Mouse (Mus musculus): ENCODE data around the gene Ank3. TPM values are rescaled to one million over a fixed set of nuclear protein-coding genes. Genes with fewer than 3 reads are reported as not detected.

The Ank3 gene
- polyA plus RNA-seq, 1 experiment from 2014 or later = 30.3 TPM

GRCm38 (mm10) chr10:69792400-69792799 is 393.8 kb downstream of the Ank3 start:
- Histone ChIP-seq H3K9ac (no peak overlapping the region), H3K4me2 (peak overlapping the region; percentile 26; the same call in 1 of the 2 replicates), H3K4me1 (peaks cover 33% of the 10 kb centered on the region), H3K4me3 (no peak overlapping the region), H3K27ac (no peak overlapping the region), H3K9me3 (no peaks in the 10 kb centered on the region), H3K27me3 (no peaks in the 10 kb centered on the region), H3K36me3 (no peaks in the 10 kb centered on the region)
- 52% methylated on average over 9 of the region's 9 CpGs for WGBS
- ATAC-seq (ENCODE audit: insufficient number of reproducible peaks, insufficient read depth, low FRiP score, low TSS enrichment, low read depth) = no peak

- no peak overlapping the region for H3K27ac ChIP-seq
- H3K27me3 ChIP-seq = no peaks in the 10 kb centered on the region
- WGBS = 39% methylated on average over 9 of the region's 9 CpGs
- H3K9ac ChIP-seq = no peak overlapping the region
- no peaks in the 10 kb centered on the region for H3K36me3 ChIP-seq
- H3K9me3 ChIP-seq = no peaks in the 10 kb centered on the region
- no peak overlapping the region for H3K4me2 ChIP-seq
- H3K4me1 ChIP-seq = peaks cover 28% of the 10 kb centered on the region
- H3K4me3 ChIP-seq = no peak overlapping the region
- no peak for ATAC-seq (ENCODE audit: insufficient number of reproducible peaks, insufficient read depth, low FRiP score, low TSS enrichment, low read depth)
Measured at GRCm38 (mm10) chr10:69793079-69793478, 394.5 kb downstream of the Ank3 start.

- H3K9ac ChIP-seq = no peak overlapping the region
- WGBS = 68% methylated on average over 3 of the region's 3 CpGs
- no peak for ATAC-seq (ENCODE audit: insufficient number of reproducible peaks, insufficient read depth, low FRiP score, low TSS enrichment, low read depth)
Measured at GRCm38 (mm10) chr10:69795656-69796055, 397.1 kb downstream of the Ank3 start.

GRCm38 (mm10) chr10:69796421-69796886 is 397.9 kb downstream of the Ank3 start:
- Histone ChIP-seq H3K4me2 (no peak overlapping the region), H3K36me3 (no peaks in the 10 kb centered on the region), H3K9me3 (no peaks in the 10 kb centered on the region), H3K27me3 (no peaks in the 10 kb centered on the region), H3K4me3 (no peak overlapping the region), H3K4me1 (peaks cover 21% of the 10 kb centered on the region), H3K27ac (no peak overlapping the region), H3K9ac (no peak overlapping the region)
- ATAC-seq (ENCODE audit: insufficient number of reproducible peaks, insufficient read depth, low FRiP score, low TSS enrichment, low read depth) = no peak
- WGBS = 46% methylated on average over 8 of the region's 8 CpGs

More at GRCm38 (mm10) chr10:69795656-69796055, 397.1 kb downstream of the Ank3 start:
- H3K4me1 ChIP-seq = peaks cover 26% of the 10 kb centered on the region
- H3K27me3 ChIP-seq = no peaks in the 10 kb centered on the region
- H3K36me3 ChIP-seq = no peaks in the 10 kb centered on the region
- H3K4me3 ChIP-seq = no peak overlapping the region
- no peaks in the 10 kb centered on the region for H3K9me3 ChIP-seq
- H3K4me2 ChIP-seq = no peak overlapping the region
- no peak overlapping the region for H3K27ac ChIP-seq

GRCm38 (mm10) chr10:69803135-69803756 is 404.7 kb downstream of the Ank3 start:
- no peak for ATAC-seq (ENCODE audit: insufficient number of reproducible peaks, insufficient read depth, low FRiP score, low TSS enrichment, low read depth)
- WGBS = 84% methylated on average over 14 of the region's 14 CpGs
- Histone ChIP-seq H3K4me1 (no peaks in the 10 kb centered on the region), H3K4me3 (no peak overlapping the region), H3K4me2 (no peak overlapping the region), H3K27ac (no peak overlapping the region), H3K27me3 (no peaks in the 10 kb centered on the region), H3K9me3 (no peaks in the 10 kb centered on the region), H3K36me3 (no peaks in the 10 kb centered on the region), H3K9ac (no peak overlapping the region)

- Histone ChIP-seq H3K27me3 (no peaks in the 10 kb centered on the region), H3K4me2 (no peak overlapping the region), H3K9ac (no peak overlapping the region), H3K36me3 (peaks cover 6% of the 10 kb centered on the region), H3K4me3 (no peak overlapping the region), H3K9me3 (no peaks in the 10 kb centered on the region), H3K27ac (no peak overlapping the region), H3K4me1 (no peaks in the 10 kb centered on the region)
- WGBS = 75% methylated on average over 6 of the region's 6 CpGs
- no peak for ATAC-seq (ENCODE audit: insufficient number of reproducible peaks, insufficient read depth, low FRiP score, low TSS enrichment, low read depth)
Measured at GRCm38 (mm10) chr10:69804613-69805012, 406.0 kb downstream of the Ank3 start.

GRCm38 (mm10) chr10:69810785-69811184 is 412.2 kb downstream of the Ank3 start:
- Histone ChIP-seq H3K9me3 (no peaks in the 10 kb centered on the region), H3K4me1 (no peaks in the 10 kb centered on the region), H3K27ac (no peak overlapping the region), H3K27me3 (no peaks in the 10 kb centered on the region), H3K9ac (no peak overlapping the region), H3K4me3 (no peak overlapping the region), H3K4me2 (no peak overlapping the region), H3K36me3 (peaks cover 6% of the 10 kb centered on the region)
- 68% methylated on average over 8 of the region's 8 CpGs for WGBS
- ATAC-seq (ENCODE audit: insufficient number of reproducible peaks, insufficient read depth, low FRiP score, low TSS enrichment, low read depth) = no peak

GRCm38 (mm10) chr10:69813823-69814522 is 415.4 kb downstream of the Ank3 start:
- 78% methylated on average over 6 of the region's 6 CpGs for WGBS
- no peak overlapping the region for H3K9ac ChIP-seq

GRCm38 (mm10) chr10:69821245-69821644 is 422.7 kb downstream of the Ank3 start:
- no peak overlapping the region for H3K9ac ChIP-seq
- H3K9me3 ChIP-seq = no peaks in the 10 kb centered on the region
- H3K4me3 ChIP-seq = no peak overlapping the region
- H3K4me2 ChIP-seq = no peak overlapping the region
- 93% methylated on average over 7 of the region's 7 CpGs for WGBS
- H3K27me3 ChIP-seq = no peaks in the 10 kb centered on the region
- no peaks in the 10 kb centered on the region for H3K4me1 ChIP-seq
- peaks cover 7% of the 10 kb centered on the region; the same call in 1 of the 2 replicates for H3K36me3 ChIP-seq
- H3K27ac ChIP-seq = no peak overlapping the region
- no peak for ATAC-seq (ENCODE audit: insufficient number of reproducible peaks, insufficient read depth, low FRiP score, low TSS enrichment, low read depth)

More at GRCm38 (mm10) chr10:69813823-69814522, 415.4 kb downstream of the Ank3 start:
- ATAC-seq (ENCODE audit: insufficient number of reproducible peaks, insufficient read depth, low FRiP score, low TSS enrichment, low read depth) = no peak
- Histone ChIP-seq H3K9me3 (no peaks in the 10 kb centered on the region), H3K27ac (no peak overlapping the region), H3K4me2 (no peak overlapping the region), H3K4me3 (no peak overlapping the region), H3K27me3 (no peaks in the 10 kb centered on the region), H3K36me3 (peaks cover 6% of the 10 kb centered on the region), H3K4me1 (no peaks in the 10 kb centered on the region)

- WGBS = 70% methylated on average over 2 of the region's 2 CpGs
Measured at GRCm38 (mm10) chr10:69828770-69829169, 430.2 kb downstream of the Ank3 start.

GRCm38 (mm10) chr10:69829236-69829635 is 430.7 kb downstream of the Ank3 start:
- no peaks in the 10 kb centered on the region for H3K9me3 ChIP-seq
- no peaks in the 10 kb centered on the region; the same call in none of the 2 replicates for H3K4me1 ChIP-seq
- H3K27me3 ChIP-seq = no peaks in the 10 kb centered on the region
- no peak overlapping the region for H3K4me2 ChIP-seq
- no peak overlapping the region for H3K4me3 ChIP-seq
- no peak overlapping the region for H3K27ac ChIP-seq
- no peak for ATAC-seq (ENCODE audit: insufficient number of reproducible peaks, insufficient read depth, low FRiP score, low TSS enrichment, low read depth)
- no peak overlapping the region for H3K9ac ChIP-seq
- no peaks in the 10 kb centered on the region for H3K36me3 ChIP-seq
- 79% methylated on average over 3 of the region's 3 CpGs for WGBS

More at GRCm38 (mm10) chr10:69828770-69829169, 430.2 kb downstream of the Ank3 start:
- H3K27ac ChIP-seq = no peak overlapping the region
- no peak for ATAC-seq (ENCODE audit: insufficient number of reproducible peaks, insufficient read depth, low FRiP score, low TSS enrichment, low read depth)
- no peaks in the 10 kb centered on the region for H3K27me3 ChIP-seq
- no peak overlapping the region for H3K4me2 ChIP-seq
- H3K9me3 ChIP-seq = no peaks in the 10 kb centered on the region
- H3K36me3 ChIP-seq = no peaks in the 10 kb centered on the region
- no peaks in the 10 kb centered on the region; the same call in none of the 2 replicates for H3K4me1 ChIP-seq
- no peak overlapping the region for H3K9ac ChIP-seq
- H3K4me3 ChIP-seq = no peak overlapping the region

- H3K4me1 ChIP-seq = no peaks in the 10 kb centered on the region; the same call in none of the 2 replicates
- ATAC-seq (ENCODE audit: insufficient number of reproducible peaks, insufficient read depth, low FRiP score, low TSS enrichment, low read depth) = no peak
- no peak overlapping the region for H3K27ac ChIP-seq
- no peak overlapping the region for H3K9ac ChIP-seq
- WGBS = 88% methylated on average over 7 of the region's 7 CpGs
- H3K4me3 ChIP-seq = no peak overlapping the region
- no peaks in the 10 kb centered on the region for H3K9me3 ChIP-seq
- H3K4me2 ChIP-seq = no peak overlapping the region
- no peaks in the 10 kb centered on the region for H3K27me3 ChIP-seq
- no peaks in the 10 kb centered on the region for H3K36me3 ChIP-seq
Measured at GRCm38 (mm10) chr10:69831568-69831967, 433.0 kb downstream of the Ank3 start.
